Mouse (Mus musculus) megakaryocyte progenitor cell, adult 5-6 weeks (primary cell): ENCODE measurements around the gene Pprc1. TPM values are rescaled to one million over a fixed set of nuclear protein-coding genes. Genes with fewer than 3 reads are reported as not detected.

ENCODE experiments used
- ATAC-seq: replicated peaks from 2 replicates; pipeline ENCODE4 v1.8.0; 2016; ENCODE audit warnings: mild to moderate bottlenecking, moderate TSS enrichment, inconsistent platforms; ENCODE audit not compliant: poor library complexity
- total RNA-seq, 2 experiments: library from RNA; stranded (forward) in 1 of 2; stranded (reverse) in 1 of 2; fragments of 157-497, 149-512 nt in 1 of 2; fragments of 200-1000 nt in 1 of 2; gene quantifications; 2 replicates each; pipeline versions ENCODE4 v1.2.3 to v1.2.4; 2015 to 2017

Gene Pprc1
- total RNA-seq, 2 experiments from 2014 or later: 20.7 to 59.6 TPM

GRCm38 (mm10) chr19:46103437-46104186 lies 58.9 kb downstream of the Pprc1 start:
- no peak for ATAC-seq

GRCm38 (mm10) chr19:46104187-46104557 lies 59.5 kb downstream of the Pprc1 start:
- no peak for ATAC-seq

GRCm38 (mm10) chr19:46110214-46110613 lies 65.5 kb downstream of the Pprc1 start:
- ATAC-seq: peak; percentile 63

GRCm38 (mm10) chr19:46110781-46111180 lies 66.1 kb downstream of the Pprc1 start:
- no peak for ATAC-seq

GRCm38 (mm10) chr19:46114617-46115016 lies 69.9 kb downstream of the Pprc1 start:
- no peak for ATAC-seq

GRCm38 (mm10) chr19:46119458-46119857 lies 74.8 kb downstream of the Pprc1 start:
- peak; percentile 97 for ATAC-seq

- no peak for ATAC-seq
Observed at GRCm38 (mm10) chr19:46120872-46121271, 76.2 kb downstream of the Pprc1 start.

Other genes with a start within 250 kb of the Pprc1 start
- 1.5 TPM in 1 of 2 replicates, not detected in the other for gene Kcnip2, start 228.8 kb upstream of the Pprc1 start, total RNA-seq (2015)
- 0.07 TPM in 1 of 2 replicates, not detected in the other for gene Kcnip2, start 228.8 kb upstream of the Pprc1 start, total RNA-seq (2017)
- 11.3 and 11.8 TPM in 2 replicates for gene Armh3, start 46.4 kb upstream of the Pprc1 start, total RNA-seq (2015)
- 5.3 and 9.0 TPM in 2 replicates for gene Armh3, start 46.4 kb upstream of the Pprc1 start, total RNA-seq (2017)
- gene Hps6, start 41.4 kb upstream of the Pprc1 start, total RNA-seq (2015): 0.49 and 1.1 TPM in 2 replicates
- 5.9 and 7.1 TPM in 2 replicates for gene Hps6, start 41.4 kb upstream of the Pprc1 start, total RNA-seq (2017)
- 67.8 and 83.7 TPM in 2 replicates for gene Ldb1, start 328 bp downstream of the Pprc1 start, total RNA-seq (2015)
- 80.5 and 109 TPM in 2 replicates for gene Ldb1, start 328 bp downstream of the Pprc1 start, total RNA-seq (2017)
- gene Nolc1, start 31.0 kb downstream of the Pprc1 start, total RNA-seq (2015): 88.6 and 94.0 TPM in 2 replicates
- gene Nolc1, start 31.0 kb downstream of the Pprc1 start, total RNA-seq (2017): 180 and 221 TPM in 2 replicates
- gene Elovl3, start 87.0 kb downstream of the Pprc1 start, total RNA-seq (2015): not detected in 2 replicates
- not detected in 2 replicates for gene Elovl3, start 87.0 kb downstream of the Pprc1 start, total RNA-seq (2017)
- not detected in 2 replicates for gene Pitx3, start 103.4 kb downstream of the Pprc1 start, total RNA-seq (2015)
- not detected in 2 replicates for gene Pitx3, start 103.4 kb downstream of the Pprc1 start, total RNA-seq (2017)
- 43.9 and 48.7 TPM in 2 replicates for gene Gbf1, start 107.6 kb downstream of the Pprc1 start, total RNA-seq (2015)
- 21.8 and 39.4 TPM in 2 replicates for gene Gbf1, start 107.6 kb downstream of the Pprc1 start, total RNA-seq (2017)